Mouse (Mus musculus) hematopoietic stem cell, adult 5-6 weeks (primary cell): ENCODE measurements around the gene D130043K22Rik. TPM values are rescaled to one million over a fixed set of nuclear protein-coding genes. Genes with fewer than 3 reads are reported as not detected.

Experiments
- ATAC-seq, 2 experiments: fragments of 125-278 bp in 1 of 2; replicated peaks in 1 of 2; 2 replicates each; pipeline ENCODE4 v1.8.0; 2016 to 2017; ENCODE audit warnings: inconsistent platforms in 2 of 2, mild to moderate bottlenecking in 2 of 2, moderate number of reproducible peaks in 2 of 2, low read depth in 1 of 2, moderate TSS enrichment in 1 of 2; ENCODE audit not compliant: low FRiP score in 2 of 2, poor library complexity in 2 of 2, severe bottlenecking in 2 of 2, insufficient read depth in 1 of 2, low TSS enrichment in 1 of 2
- total RNA-seq: library from RNA; stranded (forward); fragments of 172-1452, 232-1000 nt; gene quantifications from 2 replicates; pipeline ENCODE4 v1.2.3, GENCODE M21; 2017

D130043K22Rik gene
- total RNA-seq, 1 experiment from 2014 or later = not detected

- ATAC-seq = 0 out of 4 replicates have a peak, but pooled peaks of 1 of the 2 experiments have one; percentile 15
Observed at GRCm38 (mm10) chr13:24921281-24921680, 76.3 kb downstream of the D130043K22Rik start.

- no peak for ATAC-seq
Observed at GRCm38 (mm10) chr13:24923991-24924390, 79.1 kb downstream of the D130043K22Rik start.

- ATAC-seq = no peak
Observed at GRCm38 (mm10) chr13:24930591-24930990, 85.7 kb downstream of the D130043K22Rik start.

DNA sequence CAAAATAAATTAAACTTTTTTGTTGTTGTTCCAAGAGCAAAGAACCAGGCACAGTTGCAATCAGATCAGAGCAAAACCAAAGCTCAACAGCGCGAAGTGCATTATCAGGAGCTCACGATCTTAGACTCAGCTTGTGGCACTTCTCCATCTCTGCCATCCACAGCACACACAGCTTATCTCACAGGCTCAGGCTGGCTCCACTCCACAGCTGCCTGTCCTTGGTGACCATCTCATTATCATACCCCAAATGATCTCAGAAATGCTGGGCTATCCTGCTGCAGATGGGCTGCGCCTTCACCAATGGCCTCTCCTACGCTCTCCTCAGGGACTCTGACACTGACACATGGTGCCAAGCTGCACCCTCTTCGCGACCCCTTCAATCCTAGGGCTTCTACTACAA lies 88.3 kb downstream of the D130043K22Rik start:
- ATAC-seq = no peak

DNA sequence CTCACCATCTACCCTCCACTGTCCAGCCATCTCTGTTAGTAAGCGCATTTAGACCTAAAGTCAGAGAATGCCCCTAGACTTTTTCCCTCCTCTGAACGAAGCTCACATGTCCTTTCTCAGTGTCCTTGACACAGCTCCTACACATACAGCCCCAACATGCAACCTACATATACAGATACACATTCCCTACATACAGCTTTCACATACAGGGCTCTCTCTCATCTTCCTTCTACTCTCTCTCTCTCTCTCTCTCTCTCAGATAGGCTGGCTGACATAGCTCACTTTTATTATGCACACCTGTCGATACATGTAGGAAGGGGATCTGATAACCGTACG lies 91.8 kb downstream of the D130043K22Rik start:
- ATAC-seq = no peak

GRCm38 (mm10) chr13:24937108-24937838 lies 92.3 kb downstream of the D130043K22Rik start, which contains the start of gene Aldh5a1:
Gene Aldh5a1 (minus strand): TSS chr13:24937661.
- ATAC-seq = peak; percentile 68 to 72

GRCm38 (mm10) chr13:24937839-24938166 lies 92.9 kb downstream of the D130043K22Rik start:
- peak; percentile 15 to 28; a peak in 2 of 4 replicates for ATAC-seq

DNA sequence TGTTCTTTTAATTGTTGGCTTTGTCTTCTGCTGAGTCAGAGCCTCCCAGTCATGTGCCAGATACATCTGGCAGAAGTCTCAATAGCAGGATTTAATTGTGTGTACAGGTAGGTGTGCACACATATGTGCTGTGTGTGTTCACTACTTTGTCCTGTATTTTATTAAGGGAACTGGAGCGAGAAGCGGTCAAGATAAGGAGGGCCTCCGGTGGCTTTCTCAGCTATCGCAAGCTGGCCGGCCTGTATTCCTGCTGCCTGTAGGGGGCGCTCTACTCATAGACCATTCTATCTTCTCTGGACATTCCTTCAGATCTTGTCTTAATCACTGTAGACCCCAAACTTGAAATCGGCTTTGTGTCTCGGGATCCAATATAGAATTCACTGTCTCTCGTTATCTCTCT lies 93.7 kb downstream of the D130043K22Rik start:
- peak in 1 of 2 experiments; percentile 36; a peak in 1 of 4 replicates for ATAC-seq

- no peak for ATAC-seq
Observed at GRCm38 (mm10) chr13:24939472-24939871, 94.5 kb downstream of the D130043K22Rik start.

GRCm38 (mm10) chr13:24942512-24943282 lies 97.8 kb downstream of the D130043K22Rik start, which contains the start of gene Gpld1:
Gene Gpld1 (plus strand): TSS chr13:24943152.
- ATAC-seq = peak in 1 of 2 experiments; percentile 30; a peak in 1 of 4 replicates

- ATAC-seq = no peak
Observed at GRCm38 (mm10) chr13:24943303-24943702, 98.4 kb downstream of the D130043K22Rik start.

- no peak for ATAC-seq
Observed at GRCm38 (mm10) chr13:24945567-24945966, 100.6 kb downstream of the D130043K22Rik start.

GRCm38 (mm10) chr13:24947158-24947557 lies 102.2 kb downstream of the D130043K22Rik start:
- ATAC-seq = no peak

DNA sequence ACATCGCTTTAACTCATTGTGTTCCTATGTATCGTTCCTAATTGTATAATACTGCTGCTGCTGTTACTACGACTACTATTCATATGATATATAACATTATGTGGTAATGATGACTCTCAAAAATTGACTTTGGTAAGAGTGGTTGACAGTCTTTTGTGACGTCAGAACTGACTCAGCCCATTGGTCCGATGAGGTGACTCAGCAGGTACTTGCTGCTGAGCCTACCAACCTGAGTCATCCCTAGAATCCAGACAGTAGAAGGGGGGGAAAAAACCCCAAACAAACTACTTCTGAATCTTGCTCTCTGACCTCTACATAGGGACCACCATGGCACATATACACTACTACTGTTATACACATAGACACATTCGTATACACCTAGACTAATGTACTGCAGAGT lies 103.9 kb downstream of the D130043K22Rik start:
- ATAC-seq = no peak

Other genes with a start within 250 kb of the D130043K22Rik start
- not detected in 2 replicates for gene Armh2, start 103.9 kb upstream of the D130043K22Rik start, total RNA-seq
- 121 and 161 TPM in 2 replicates for gene Gmnn, start 83.2 kb upstream of the D130043K22Rik start, total RNA-seq
- gene BC005537, start 43.5 kb upstream of the D130043K22Rik start, total RNA-seq = 54.6 and 63.5 TPM in 2 replicates
- gene Acot13, start 13.6 kb upstream of the D130043K22Rik start, total RNA-seq = 41.8 and 85.7 TPM in 2 replicates
- 73.2 and 80.8 TPM in 2 replicates for gene Tdp2, start 13.5 kb upstream of the D130043K22Rik start, total RNA-seq
- 1.3 and 5.2 TPM in 2 replicates for gene Aldh5a1, start 92.5 kb downstream of the D130043K22Rik start, total RNA-seq
- gene Gpld1, start 98.0 kb downstream of the D130043K22Rik start, total RNA-seq = 0.19 and 0.50 TPM in 2 replicates
- 8.3 and 14.2 TPM in 2 replicates for gene Mrs2, start 175.2 kb downstream of the D130043K22Rik start, total RNA-seq
- gene Dcdc2a, start 210.9 kb downstream of the D130043K22Rik start, total RNA-seq = not detected in 2 replicates